Mouse (Mus musculus) liver, adult 2 months (tissue): ENCODE data around the gene Gm36176.

Source experiments
- CTCF ChIP-seq: fragments of 200-500 bp; IDR thresholded peaks from 2 replicates; pipeline ENCODE4 v1.5.1; 2011; ENCODE audit warnings: low read depth, low read length, control low read depth
- POLR2A ChIP-seq: fragments of 200-500 bp; IDR thresholded peaks from 2 replicates; pipeline ENCODE4 v1.6.1; 2011; ENCODE audit warnings: low read length, control low read depth; ENCODE audit not compliant: insufficient read depth; ENCODE audit errors: extremely low read depth

GRCm38 (mm10) chr10:77839006-77839405 is 7.6 kb upstream of the Gm36176 start:
- TF ChIP-seq CTCF (no peak), POLR2A (no peak)
